Mouse (Mus musculus): ENCODE data around the gene Phox2b.

The Phox2b gene

DNA sequence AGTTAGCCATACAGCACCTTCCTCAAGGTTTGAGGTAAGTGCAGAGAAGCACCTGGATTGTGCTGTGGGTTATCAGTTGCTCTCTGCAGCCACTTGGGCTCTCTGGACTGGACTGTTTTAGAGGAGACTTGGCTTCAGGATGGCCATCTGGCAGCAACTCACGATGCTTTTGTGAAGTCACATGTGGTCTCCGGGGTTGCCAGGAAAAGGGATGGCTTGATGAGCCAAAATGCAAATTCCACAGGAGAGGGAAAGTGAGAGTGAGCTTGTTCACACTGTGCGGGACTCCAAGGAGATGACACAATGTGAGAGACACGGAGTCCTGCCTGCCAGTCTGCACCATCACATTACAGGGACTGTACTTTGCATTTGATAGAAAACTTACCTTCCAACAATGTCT is 7.3 kb downstream of the Phox2b start:
- DNase-seq (ENCODE audit: low spot score), result no peak

DNA sequence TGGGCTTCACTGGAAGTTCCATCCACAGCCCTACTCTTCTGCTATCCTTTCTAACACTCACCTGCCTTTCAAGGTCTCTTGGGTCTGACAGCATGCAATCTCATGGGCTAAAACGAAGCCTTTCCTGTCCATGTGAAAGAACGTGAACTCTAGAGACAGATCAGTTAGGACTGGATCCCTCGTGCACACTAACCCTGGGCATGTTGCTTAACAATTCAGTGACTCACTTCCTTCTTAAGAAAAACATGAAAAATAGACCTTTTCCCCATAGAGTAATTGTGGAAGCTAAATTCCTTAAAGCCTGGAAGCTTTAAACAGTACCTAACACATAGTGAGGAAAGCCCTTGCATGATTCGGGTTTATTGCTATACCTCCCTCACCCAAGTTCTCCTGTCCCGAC is 8.2 kb downstream of the Phox2b start:
- no peak for DNase-seq (ENCODE audit: low spot score)

DNA sequence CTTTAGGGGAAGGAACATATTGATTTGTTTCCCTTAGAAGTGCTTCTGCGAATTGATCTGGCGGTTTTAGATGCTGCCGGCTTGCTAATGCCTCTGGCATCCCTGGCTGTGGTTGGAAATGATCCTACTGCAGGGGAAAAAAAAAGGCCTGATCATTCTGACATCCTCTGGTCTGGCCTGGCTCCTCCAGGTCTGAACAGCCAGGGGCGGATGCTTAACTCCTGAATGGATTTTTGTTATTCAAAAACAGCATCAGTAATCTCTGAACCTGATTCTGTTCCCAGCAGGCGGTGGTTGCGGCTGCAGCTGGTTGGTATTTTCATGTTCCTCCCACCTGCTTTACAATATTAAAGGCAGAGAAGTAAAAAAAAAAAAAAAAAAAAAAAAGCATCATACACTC is 16.0 kb downstream of the Phox2b start:
- DNase-seq (ENCODE audit: low spot score), result no peak

DNA sequence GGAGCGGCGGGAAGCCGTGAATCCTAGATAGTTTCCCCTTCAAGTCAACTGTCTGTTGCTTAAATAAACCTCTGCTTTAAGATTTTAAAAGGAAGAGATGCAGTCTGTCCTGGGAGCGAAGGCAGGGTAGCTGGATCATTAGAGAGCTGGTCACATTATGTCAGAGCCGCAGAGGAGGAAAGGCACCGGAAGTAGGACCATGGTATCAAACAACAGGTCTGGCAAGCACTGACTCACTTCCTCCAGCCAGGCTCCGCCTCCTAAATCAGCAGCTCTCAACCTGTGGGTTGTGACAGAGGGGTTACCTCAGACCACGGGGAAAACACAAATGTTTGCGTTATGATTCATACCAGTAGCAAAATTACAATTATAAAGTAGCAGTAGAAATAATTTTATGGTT is 35.5 kb downstream of the Phox2b start:
- no peak for DNase-seq (ENCODE audit: low spot score)

DNA sequence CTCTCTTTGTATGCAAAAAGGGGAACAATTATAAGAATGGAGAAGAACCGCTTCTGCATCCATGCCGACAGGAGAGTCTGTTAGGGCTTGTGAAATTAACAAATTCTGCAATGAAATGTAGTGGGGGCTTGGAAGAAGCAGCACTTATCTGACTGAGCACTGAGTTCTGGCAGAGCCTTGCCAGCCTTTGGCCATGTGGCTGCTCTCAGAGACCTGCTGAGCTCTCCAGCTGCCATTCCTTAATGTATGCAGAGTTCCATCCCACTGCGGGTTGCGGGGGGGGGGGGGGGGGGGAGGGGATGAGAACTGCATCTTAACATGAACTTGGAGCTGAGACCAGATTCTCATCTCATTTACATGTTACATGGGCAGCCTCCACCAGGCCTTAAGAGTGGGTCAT is 38.6 kb downstream of the Phox2b start:
- no peak for DNase-seq (ENCODE audit: low spot score)

DNA sequence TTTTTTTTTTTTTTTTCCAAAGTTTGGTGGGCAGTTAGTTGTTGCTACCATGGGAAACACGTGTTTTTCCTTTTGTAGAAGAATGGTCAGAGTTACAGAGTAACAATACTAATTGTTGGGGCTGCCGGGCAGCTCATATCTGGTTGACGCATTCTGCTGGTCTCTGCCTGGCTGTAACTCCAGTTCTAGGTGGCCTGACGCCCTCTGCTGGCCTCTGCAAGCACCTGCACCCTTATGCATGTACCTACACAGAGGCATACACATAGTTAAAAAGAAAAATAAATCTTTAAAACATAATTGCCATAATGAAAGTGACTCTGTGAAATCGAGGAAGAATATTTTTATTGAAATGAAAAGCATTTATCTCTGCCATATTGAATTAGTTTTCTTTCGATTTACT is 41.3 kb downstream of the Phox2b start:
- DNase-seq (ENCODE audit: low spot score), result no peak

DNA sequence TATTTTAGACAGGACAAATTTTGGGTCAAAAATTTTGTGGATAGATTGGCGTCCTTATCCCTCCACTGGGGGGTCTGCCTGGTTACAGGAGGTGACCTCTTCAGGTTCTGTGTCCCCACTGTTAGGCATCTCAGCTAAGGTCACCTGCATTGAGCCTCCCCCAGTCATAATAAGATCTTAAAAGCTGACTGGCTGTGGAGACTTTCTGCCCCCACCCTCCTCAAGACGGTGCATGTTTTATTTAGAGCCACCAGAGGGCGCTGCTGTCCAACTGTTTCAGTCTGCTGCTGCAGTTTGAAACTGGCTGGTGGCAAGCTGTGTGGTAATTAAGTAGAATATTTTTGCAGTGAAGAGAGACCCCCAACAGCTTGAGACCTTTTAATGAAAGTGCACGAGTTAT is 51.1 kb downstream of the Phox2b start:
- DNase-seq (ENCODE audit: low spot score), result no peak

Data from lung, postnatal 25 days (tissue).